Mouse (Mus musculus) spleen, postnatal 4 days (tissue): Measurements from ENCODE around the gene 6030468B19Rik.
"Not testable (repeated sequence)": the region's sequence is repeated elsewhere in the genome, so short reads cannot be mapped to it uniquely, and the experiment has no call there.

Experiments
- DNase-seq, 2 experiments: peaks; one replicate each; pipeline ENCODE4 v3.0.0; 2022; ENCODE audit warnings: low spot score in 2 of 2

Gene 6030468B19Rik

GRCm38 (mm10) chr11:117778851-117779433, 18.5 kb upstream of the 6030468B19Rik start:
- DNase-seq: peak; percentile 70 to 83

- DNase-seq: peak; percentile 79 to 88
Observed at GRCm38 (mm10) chr11:117779434-117780198, 17.8 kb upstream of the 6030468B19Rik start.

DNA sequence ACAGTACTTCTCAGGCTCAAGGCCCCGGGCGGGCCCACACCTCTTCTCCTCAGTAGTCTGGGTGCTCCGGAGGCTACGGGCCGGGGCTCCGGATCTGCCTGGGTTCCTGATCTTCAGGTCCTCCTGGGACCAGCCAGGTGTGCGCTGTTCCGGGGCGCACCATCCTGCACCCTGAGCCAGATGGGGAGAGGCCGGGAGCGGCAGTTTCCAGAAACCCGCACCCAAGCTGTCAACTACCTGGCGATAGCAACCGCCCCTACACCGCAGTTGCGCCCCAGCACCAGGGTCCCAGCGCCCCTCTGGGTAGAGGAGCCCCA, 17.3 kb upstream of the 6030468B19Rik start:
- no peak for DNase-seq

DNA sequence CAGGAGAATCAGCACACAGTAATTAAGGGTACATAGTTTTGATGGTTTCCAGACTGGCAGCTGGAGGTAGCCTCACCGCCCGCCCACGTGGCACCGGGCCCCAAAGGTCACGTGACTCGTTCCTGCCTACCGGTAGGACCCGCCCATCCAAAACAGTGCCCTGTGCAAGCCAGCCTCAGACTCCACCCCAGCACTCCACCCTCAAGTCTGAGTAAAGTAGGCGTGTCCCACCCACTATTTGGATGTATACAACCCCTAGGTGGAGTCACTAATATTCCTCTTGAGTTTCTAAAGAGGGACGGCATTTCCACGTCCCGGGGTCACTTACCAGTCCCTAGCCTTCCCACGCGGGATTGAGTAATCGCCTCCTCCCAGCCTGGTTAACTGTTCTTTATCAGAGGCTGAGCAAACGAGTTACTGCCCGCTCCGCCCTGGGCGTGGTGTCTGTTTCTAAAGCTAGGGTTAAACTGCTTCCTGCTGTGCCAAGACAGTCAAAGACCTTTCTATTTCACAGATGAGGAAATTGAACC, 16.8 kb upstream of the 6030468B19Rik start:
- peak; percentile 95 for DNase-seq

DNA sequence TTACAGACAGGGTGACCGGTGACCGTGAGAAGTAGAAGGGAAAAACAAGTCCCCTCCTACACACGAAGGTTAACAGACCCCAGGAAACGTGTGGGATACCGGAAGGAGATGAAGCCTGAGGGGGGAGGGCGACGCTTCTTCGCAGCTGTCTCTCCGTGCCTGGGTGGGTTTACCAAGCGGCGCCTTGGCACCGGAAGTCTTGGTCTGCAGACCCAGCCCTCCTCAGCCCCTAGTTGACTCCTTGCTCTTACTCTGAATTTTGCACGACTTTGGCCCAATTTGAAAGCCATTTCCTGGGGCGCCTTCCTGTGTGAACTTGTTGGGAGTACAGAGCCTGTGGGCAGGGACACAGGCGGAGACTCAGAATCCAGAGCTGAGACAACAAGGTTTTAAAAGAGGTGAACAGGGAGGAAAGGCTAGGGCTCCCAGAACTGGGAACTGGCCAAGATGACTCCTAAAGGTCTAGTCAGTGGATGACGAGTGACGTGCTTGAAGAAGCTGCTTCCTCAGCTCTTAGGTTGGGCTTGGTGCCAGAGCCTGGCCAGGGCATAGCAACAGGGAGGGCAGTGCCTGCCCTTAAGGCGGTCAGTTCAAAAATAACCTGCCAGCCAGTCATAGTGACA, 16.1 kb upstream of the 6030468B19Rik start:
- peak; percentile 81 to 89 for DNase-seq

DNA sequence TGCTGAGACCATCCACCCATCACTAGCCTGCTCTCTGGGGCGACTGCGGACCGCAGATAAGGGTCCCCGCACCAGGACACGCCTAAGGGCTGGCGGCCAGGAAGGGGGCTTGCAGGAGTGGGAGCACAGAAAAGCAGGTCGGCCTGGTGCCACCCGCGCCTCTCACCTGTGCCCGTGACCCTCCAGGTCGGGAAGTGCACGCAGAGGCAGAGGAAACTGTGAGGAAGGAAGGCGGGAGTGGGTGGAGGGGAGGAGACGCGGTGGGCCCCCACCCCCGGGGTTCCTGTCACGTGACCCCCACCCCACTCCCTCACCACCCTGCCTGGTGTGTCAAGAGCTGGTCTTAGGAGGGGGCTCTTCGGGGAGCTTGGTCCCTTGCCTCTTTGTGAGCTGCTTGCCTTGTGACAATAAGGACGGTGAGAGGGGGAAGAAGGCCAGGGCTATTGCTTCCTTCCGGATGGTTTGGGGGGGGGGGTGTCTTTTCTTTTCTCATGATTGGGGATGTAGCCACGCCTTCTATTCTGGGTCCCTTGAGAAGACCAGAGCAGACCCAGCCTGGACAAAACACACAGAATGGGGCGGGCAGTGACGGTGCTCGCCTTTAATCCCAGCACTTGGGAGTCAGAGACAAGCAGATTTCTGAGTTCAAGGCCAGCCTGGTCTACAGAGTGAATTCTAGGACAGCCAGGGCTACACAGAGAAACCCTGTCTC, 15.3 kb upstream of the 6030468B19Rik start, which contains the start of the genes Tmc8 and Tmc6:
Tmc8 (plus strand) TSS at position 84 of the 712 bp plus-strand sequence.
Tmc6 (minus strand) TSS at position 206 of the 712 bp plus-strand sequence.
- DNase-seq: peak; percentile 83 to 90

DNA sequence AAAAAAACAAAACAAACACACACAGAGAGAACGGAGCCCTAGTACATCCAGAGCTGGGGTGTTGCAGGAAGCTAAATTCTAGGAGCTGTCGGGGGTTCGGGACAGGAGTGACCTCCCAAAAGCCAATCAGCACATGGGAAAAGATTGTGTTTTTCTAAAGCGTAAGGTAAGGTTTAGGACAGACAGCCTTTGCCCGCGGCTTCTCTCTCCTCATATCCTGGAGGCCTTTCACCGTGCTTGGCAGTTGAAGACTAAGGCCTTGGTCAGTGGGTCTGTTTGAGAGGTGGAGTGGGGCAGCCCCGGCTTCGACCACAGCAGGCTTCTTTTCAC, 14.8 kb upstream of the 6030468B19Rik start:
- DNase-seq: no peak

DNA sequence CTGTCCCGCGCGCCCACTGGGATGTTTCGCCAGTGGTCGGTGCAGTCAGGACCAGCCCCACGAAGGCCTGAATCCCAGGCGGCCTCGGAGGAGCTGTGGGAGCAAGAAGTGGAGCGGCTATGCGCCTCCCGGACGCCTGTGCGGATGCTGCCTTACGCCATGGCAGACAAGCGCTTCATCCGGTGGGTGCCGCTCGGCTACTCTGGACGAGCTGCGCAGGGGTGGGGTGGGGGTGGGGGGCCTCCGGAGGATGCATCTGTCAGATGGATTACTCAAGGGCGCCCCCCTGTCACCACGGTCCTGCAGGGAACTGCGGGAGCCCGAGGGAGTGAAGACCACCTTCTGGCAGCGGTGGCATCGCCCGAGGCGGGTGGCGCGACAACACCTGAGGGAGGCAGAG, 14.4 kb upstream of the 6030468B19Rik start:
- peak; percentile 88 to 95 for DNase-seq

GRCm38 (mm10) chr11:117783683-117784309, 13.7 kb upstream of the 6030468B19Rik start:
- DNase-seq: peak; percentile 81 to 89

- peak; percentile 80 to 88 for DNase-seq
Observed at GRCm38 (mm10) chr11:117786294-117786693, 11.2 kb upstream of the 6030468B19Rik start.

DNA sequence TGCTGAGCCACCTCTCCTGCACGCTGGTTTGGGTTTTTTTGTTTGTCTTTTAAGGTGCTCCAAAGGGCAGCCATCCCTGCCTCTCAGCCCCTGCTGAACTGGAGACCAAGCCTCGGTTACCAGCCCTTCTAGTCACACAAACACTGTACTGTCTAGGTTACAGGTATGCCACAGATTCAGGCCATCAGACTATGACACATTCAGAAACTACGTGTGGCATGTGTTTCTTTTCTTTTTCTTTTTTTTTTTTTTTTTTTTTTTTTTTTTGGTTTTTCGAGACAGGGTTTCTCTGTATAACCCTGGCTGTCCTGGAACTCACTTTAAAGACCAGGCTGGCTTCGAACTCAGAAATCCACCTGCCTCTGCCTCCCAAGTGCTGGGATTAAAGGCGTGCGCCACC, 9.0 kb upstream of the 6030468B19Rik start:
- DNase-seq: not testable (repeated sequence)

DNA sequence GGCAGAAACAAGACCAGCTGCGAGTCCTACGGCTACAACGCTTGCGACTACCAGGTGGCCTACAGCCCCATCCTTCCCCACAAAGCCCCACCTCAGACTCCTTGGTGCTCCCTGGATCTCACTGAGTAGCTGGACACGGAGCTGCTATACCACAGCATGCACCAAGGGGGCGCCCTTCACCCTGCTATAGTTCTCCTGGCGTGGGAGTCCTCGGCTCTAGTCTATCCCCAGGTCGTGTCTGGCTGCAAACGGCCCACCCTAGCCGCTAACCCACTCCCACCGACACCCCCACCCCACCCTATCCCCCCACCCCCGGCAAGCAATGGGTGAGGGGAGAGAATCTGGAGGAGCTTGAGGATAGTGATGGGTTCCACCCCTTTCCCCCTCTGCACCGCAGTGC, 7.2 kb upstream of the 6030468B19Rik start:
- peak; percentile 82 to 93 for DNase-seq

DNA sequence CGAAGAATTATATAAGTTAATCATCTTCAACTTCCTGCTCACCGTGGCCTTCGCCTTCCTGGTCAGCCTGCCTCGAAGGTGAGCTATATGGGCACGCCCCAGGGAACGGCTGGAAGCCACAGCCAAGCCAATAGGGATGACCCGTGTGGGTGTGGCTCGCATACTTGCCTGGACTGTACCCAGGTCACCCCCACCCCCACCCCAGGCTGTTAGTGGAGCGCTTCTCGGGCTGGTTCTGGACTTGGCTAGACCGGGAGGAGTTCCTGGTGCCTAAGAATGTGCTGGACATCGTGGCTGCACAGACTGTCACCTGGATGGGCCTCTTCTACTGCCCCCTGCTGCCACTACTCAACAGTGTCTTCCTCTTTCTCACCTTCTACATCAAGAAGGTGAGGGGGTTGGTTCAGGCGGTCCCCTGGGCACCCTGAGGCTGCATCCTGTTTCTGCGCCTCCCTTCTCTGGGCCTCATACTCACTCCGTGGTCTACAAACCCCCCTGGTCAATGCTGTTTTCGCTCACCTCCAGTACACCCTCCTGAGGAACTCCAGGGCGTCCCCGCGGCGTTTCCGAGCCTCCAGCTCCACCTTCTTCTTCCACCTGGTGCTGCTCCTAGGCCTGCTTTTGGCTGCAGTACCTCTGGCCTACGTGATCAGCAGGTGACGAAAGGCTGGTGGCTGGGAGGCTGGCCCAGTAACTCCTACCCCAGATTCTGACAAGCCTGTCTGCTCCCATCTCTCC, 6.6 kb upstream of the 6030468B19Rik start:
- DNase-seq: peak; percentile 61 to 82

DNA sequence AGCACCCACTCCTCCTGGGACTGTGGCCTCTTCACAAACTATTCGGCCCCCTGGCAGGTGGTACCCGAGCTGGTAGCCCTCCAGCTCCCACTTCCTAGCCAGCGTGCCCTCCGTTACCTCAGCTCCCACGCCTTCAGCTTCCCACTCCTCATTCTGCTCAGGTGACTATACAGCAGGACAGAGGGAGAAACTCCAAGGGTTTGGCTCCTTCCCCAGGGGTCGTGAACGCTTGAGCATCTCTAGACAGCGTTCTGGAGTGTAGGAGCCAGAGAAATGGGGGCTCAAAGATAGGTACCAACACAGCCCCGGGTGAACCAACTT, 6.1 kb upstream of the 6030468B19Rik start:
- no peak for DNase-seq

GRCm38 (mm10) chr11:117792281-117792888, 5.1 kb upstream of the 6030468B19Rik start:
- peak; percentile 90 to 91 for DNase-seq

GRCm38 (mm10) chr11:117794035-117794551, 3.4 kb upstream of the 6030468B19Rik start:
- DNase-seq: no peak

- no peak for DNase-seq
Observed at GRCm38 (mm10) chr11:117796954-117797353, 506 bp upstream of the 6030468B19Rik start.

DNA sequence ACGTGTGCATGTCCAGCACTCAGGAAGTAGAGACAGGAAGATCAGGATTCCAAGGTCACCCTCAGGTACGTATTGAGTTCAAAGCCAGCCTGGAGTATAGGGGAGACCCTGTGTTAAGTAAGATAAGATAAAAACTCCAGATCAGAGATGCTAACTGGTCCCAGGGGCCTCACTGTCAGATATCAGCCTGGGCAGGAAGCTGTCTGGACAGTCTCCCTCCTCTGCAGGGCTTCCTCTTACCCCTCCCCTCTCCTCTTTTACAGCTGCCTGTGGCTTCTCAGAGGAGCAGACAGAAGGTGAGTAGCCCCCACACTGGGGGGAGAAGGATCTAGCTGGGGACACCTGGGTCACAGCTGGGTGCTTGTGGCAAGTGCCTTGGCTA, 691 bp downstream of the 6030468B19Rik start:
- DNase-seq: peak in 1 of 2 experiments; percentile 55

- DNase-seq: no peak
Observed at GRCm38 (mm10) chr11:117799174-117799573, 1.7 kb downstream of the 6030468B19Rik start.

DNA sequence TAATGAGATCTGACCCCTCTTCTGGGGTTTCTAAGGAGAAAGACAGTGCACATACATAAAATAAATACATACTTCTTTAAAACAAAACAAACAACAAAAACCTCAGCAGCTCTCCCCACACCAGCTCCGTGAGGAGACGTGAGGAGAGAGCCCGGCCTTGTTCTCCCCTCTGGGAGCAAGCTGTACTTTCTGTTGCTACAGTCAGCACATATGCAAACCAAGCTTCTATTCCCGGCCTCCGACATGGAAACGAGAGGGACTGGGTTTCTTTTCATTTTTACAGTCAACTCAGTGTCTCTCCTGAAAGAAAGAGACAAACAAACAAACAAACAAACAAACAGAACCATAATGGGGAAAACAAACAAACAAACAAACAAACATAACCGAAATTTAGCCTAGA, 2.6 kb downstream of the 6030468B19Rik start:
- DNase-seq: no peak
